Mouse (Mus musculus) brain, embryonic 14.5 days (tissue): Measurements from ENCODE around the gene Tsg101.

Experiments
- CTCF ChIP-seq: fragments of 200-500 bp; IDR thresholded peaks from 2 replicates; pipeline ENCODE4 v1.5.1; 2012; ENCODE audit warnings: inconsistent platforms, mild to moderate bottlenecking, moderate library complexity, borderline replicate concordance; ENCODE audit not compliant: insufficient read depth, insufficient read length; ENCODE audit errors: extremely low read depth
- POLR2A ChIP-seq: fragments of 200-500 bp; IDR thresholded peaks from 2 replicates; pipeline ENCODE4 v1.6.1; 2012; ENCODE audit warnings: mild to moderate bottlenecking, inconsistent platforms, borderline replicate concordance; ENCODE audit not compliant: poor library complexity, insufficient read depth, insufficient read length, severe bottlenecking; ENCODE audit errors: extremely low read depth

DNA sequence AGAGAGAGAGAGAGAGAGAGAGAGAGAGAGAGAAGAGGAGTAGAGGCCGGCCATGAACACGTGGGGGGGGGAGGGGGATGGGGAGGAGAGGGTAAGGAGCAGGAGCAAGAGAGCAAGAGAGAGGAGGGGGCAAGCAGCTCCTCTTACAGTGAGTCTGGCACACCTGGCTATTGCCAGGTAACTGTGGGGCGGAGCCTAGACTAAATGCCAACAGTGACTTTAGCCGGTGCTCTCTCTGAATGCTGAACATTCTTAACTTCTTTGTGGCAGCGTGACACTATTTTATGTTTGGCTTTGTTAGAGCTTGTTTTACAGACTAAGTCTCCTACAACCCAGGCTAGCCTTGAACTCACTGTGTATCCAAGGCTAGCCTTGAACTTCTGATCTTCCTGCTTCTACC lies 77.5 kb downstream of the Tsg101 start:
- TF ChIP-seq CTCF: no peak
- no peak for TF ChIP-seq POLR2A
